Mouse (Mus musculus) gastrocnemius, adult 2 months (tissue): ENCODE results near the gene Tmem56. TPM values are rescaled to one million over a fixed set of nuclear protein-coding genes. Genes with fewer than 3 reads are reported as not detected.

ENCODE experiments used
- DNase-seq: peaks from one replicate; pipeline ENCODE4 v3.0.0; 2022
- H3K27ac ChIP-seq: fragments of 200-600 bp; 2 replicates; pipeline ENCODE4 v1.8.1; 2022; ENCODE audit warnings: mild to moderate bottlenecking
- H3K4me3 ChIP-seq: fragments of 200-600 bp; 2 replicates; pipeline ENCODE4 v1.8.1; 2022; ENCODE audit warnings: mild to moderate bottlenecking, moderate library complexity
- CTCF ChIP-seq: fragments of 200-600 bp; IDR thresholded peaks from 2 replicates; pipeline ENCODE4 v1.8.1; 2022; ENCODE audit warnings: antibody characterized with exemption, mild to moderate bottlenecking, moderate library complexity
- intact Hi-C: fragments of 180-260 bp; cut with DNase I; formaldehyde crosslinking; loops from one replicate; pipeline ENCODE4 v1.15.1; 2025
- total RNA-seq, 2 experiments: library from RNA; stranded (reverse); gene quantifications; 2 replicates each; pipeline ENCODE4 v1.2.3; 2021

Gene Tmem56
- total RNA-seq, 2 experiments from 2014 or later, result 44.5 to 47.4 TPM

DNA sequence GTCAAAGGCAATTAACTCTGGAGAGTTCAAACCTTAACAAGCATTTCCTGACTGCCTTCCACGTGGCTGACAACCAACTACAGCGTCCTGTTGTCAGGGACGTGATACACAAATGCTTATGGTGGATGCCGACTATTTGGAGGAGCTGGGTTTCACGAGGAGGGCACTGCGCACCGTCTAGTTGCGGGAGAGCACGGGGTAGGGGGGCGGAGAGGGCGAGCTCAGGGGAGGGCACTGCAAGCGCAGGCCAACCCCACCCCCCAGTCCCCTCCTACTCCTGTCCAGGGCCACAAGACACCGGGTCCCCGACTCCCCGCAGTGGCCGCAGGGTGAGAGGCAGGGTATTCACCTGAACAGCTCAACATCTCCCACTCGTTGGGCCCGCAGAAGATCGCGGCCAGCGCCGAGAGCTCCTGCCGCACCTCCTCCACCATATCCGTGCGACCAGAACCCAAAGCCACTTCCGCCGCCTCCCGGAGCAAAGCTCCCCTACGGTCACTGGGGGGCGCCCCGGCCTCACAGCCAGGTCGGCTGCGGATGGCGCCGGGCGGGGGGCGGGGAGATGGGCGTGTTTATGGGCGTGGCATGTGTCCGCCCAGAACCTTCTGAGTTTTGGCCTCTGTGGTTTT lies 111.5 kb downstream of the Tmem56 start, which contains the start of gene Rwdd3:
Gene Rwdd3 (minus strand): TSS at position 453 of the 629 bp plus-strand sequence.
- peak within 1 kb of the TSS; percentile 86 for H3K27ac ChIP-seq
- intact Hi-C loops, result loop anchor here (2.0 to 5.0 kb wide), 4 partner anchors 91 to 329 kb away; no protein-coding TSS in a partner anchor
- H3K4me3 ChIP-seq, result peak within 1 kb of the TSS; percentile 90
- peak; percentile 93 for DNase-seq
- TF ChIP-seq CTCF, result peak; percentile 98

DNA sequence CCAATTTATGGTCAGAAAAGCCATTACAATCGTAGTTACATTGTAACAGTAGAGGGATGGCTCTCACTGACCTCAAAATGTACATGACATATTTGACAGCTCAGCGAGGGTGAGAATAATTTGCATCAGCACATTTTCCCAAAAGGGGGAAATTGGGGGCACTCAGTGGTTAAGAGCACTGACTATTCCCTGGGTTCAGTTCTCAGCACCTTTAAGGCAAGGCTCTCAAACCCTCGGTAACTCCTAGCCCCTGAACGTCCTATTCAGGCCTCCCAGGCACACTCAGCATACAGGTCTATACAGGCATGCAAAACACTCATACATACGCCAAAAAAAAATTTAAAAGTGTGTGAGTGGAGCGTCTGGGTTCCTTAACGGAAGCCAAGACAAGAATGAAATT lies 112.3 kb downstream of the Tmem56 start:
- DNase-seq, result no peak
- peak overlapping the region; percentile 90 for H3K4me3 ChIP-seq
- TF ChIP-seq CTCF, result no peak
- intact Hi-C loops, result loop anchor here (2.0 to 5.0 kb wide), 4 partner anchors 92 to 330 kb away; no protein-coding TSS in a partner anchor
- no peak overlapping the region for H3K27ac ChIP-seq

DNA sequence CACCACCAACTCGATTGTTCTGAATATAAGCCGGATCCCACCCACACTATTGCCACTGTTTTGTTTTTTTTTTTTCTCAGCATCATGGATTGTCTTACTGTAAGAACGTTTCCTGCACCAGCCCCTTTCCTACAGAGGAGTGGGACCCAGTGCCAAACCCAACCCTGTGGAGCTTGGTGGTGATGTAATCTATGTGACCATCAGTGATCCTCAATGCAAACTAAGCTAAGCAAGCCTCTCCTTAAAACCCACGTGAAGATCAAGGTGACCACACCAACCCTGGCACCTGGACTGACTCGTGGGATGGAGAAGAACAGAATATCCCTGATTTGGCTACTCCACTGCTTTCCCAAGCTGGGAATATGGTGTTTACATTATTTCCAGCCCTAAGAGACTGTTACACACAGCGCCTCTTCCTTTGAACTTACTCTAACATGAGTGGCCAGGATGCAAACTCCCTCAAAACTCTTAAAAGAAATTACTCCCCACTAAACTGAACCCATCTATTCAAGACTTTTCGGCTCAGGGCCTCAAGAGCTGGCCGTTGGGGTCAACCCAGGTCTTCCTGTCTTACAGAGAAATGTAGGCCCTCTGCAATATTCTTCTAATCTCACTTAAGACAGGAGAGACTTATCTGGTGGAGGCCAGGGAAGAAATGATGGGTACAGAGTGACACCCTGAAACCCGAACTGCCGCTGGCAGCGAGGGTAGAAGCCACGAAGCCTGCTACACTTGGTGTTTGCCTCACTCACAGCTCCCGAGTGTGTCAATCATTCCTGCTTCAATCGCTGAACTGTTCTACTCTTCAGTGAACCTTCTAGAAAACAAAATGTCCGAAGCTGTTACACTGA lies 113.6 kb downstream of the Tmem56 start:
- Histone ChIP-seq H3K27ac (no peak overlapping the region), H3K4me3 (no peak overlapping the region)
- no peak for TF ChIP-seq CTCF
- no peak for DNase-seq
- intact Hi-C loops, result no loop called here

DNA sequence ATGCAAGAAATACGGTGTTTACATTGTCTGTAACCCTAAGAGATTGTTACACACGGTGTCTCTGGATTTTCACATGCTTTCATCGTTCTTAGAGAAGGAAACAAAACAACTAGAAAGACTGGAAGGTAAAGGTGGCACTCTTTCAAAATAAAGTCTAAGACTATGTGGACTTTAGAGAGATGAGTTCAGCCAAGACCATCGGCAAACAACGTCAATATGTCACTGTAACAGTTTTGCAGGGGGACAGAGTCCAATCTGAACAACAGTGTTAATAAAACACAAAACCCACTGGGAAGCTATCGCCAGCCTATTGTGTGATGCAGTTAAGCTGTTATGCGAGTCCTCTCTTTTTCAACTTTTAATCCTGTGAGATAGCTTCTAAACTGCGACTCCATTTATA lies 114.3 kb downstream of the Tmem56 start:
- no peak for DNase-seq
- intact Hi-C loops, result no loop called here
- no peak overlapping the region for H3K4me3 ChIP-seq

DNA sequence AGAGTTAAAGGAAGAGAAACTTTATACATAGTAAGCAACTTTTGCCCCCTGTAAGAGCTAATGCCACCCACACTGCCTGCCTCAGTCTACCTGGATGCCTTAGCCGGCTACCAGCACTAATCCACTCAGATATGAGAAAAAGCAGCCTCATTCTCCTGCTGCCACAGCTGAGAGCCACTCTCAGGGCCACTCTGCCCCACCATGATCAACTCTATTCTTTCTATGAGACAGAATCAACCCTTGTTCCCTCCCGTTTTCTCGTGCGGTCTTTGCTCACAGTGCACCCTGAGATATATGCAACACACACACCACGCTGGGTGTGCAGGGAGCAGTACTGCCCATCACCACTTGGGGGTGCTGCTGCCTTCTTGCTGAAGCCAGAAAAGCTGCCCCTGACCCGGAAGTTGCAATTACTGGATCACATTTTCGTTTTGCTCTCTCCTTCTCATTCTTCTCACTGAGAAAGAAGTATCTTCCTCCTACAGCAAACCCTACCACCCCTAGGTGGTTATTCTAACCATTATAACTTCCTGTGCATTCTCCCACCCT lies 119.6 kb downstream of the Tmem56 start:
- peak; percentile 85 for TF ChIP-seq CTCF

More for the DNA sequence above, 114.3 kb downstream of the Tmem56 start:
- H3K27ac ChIP-seq, result no peak overlapping the region
- TF ChIP-seq CTCF, result no peak

DNA sequence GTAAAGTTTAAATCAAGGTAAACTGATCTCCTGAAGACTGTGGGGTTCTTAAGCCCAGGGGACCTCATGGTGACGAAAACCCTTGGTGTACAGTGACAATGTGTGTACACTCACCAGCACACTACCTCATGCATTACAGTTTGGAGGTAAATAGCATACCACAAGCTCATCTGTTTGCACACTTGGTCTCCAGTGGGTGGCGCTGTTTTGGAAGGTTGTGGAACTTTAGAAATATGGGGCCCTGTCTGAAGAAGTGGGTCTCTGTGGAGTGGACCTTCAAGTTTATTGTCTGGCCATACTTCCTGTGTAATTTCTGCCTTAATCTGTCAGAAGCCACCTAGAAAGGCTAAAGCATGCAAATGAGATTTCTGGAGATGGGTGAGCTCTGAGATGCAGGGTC lies 121.2 kb downstream of the Tmem56 start:
- peak; percentile 41 for TF ChIP-seq CTCF
- no peak overlapping the region for H3K27ac ChIP-seq
- DNase-seq, result no peak
- intact Hi-C loops, result no loop called here
- no peak overlapping the region for H3K4me3 ChIP-seq

More for the DNA sequence above, 119.6 kb downstream of the Tmem56 start:
- Histone ChIP-seq H3K4me3 (no peak overlapping the region), H3K27ac (no peak overlapping the region)
- intact Hi-C loops, result no loop called here
- peak; percentile 73 for DNase-seq

DNA sequence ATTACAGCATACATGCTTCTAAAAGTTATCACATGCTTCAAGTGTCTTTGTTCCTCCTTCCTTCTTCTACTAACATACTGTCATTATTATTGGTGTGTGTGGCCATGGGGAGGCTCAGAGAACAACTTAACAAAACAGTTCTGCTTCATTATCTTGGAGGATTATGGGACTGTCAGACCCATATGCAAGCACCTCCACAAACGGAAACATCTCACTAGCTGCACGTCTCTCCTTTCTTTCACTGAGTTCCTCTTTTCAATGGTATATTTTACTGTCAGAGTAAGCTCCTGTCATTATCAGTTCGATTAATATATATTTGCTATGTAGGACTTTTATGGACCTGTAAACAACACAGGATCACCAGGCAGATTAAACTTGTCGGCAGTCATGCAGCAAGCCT lies 122.5 kb downstream of the Tmem56 start:
- intact Hi-C loops, result no loop called here
- Histone ChIP-seq H3K4me3 (no peak overlapping the region), H3K27ac (no peak overlapping the region)
- no peak for DNase-seq
- TF ChIP-seq CTCF, result no peak

DNA sequence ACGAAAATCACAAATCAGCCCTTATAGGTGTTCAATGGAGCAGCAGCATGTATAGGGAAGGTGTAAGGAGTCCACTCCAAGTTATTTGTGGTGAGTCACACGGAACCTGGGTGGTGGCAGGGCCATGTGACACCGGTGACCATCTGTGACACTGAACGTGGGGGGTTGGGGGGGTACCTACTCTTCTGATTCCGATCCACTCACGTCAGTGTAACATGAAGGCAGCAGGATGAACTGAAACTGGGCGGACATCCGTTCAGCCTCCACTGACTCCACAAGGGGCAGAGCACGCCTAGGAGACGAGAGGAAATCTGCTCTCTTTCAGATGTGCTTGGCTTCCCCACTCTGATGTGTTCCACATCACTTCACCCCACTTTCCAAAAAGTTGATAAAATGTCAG lies 123.3 kb downstream of the Tmem56 start:
- Histone ChIP-seq H3K4me3 (no peak overlapping the region), H3K27ac (no peak overlapping the region)
- DNase-seq, result no peak
- intact Hi-C loops, result no loop called here
- TF ChIP-seq CTCF, result no peak

DNA sequence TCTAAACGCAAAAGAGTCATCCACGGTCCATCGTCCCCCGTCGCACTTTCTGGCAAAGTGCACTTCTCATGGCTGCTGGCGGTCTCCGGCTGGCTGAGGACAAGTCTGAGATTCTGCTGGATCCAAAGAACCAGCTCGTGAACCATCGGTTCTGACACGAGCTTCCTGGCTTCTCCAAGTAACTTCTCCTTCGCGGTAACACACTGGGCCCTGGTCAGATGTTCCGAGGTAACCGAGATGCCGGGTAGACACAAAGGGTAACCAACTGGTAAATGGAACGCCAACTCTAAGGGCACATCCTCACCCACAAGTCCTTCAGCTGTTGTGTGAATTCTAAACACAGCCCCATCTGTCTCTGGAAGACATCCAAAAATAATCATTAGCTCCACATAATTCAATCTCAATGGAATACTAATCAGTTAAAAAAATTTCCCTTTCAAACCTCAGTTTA lies 124.0 kb downstream of the Tmem56 start:
- intact Hi-C loops, result no loop called here
- no peak overlapping the region for H3K27ac ChIP-seq

DNA sequence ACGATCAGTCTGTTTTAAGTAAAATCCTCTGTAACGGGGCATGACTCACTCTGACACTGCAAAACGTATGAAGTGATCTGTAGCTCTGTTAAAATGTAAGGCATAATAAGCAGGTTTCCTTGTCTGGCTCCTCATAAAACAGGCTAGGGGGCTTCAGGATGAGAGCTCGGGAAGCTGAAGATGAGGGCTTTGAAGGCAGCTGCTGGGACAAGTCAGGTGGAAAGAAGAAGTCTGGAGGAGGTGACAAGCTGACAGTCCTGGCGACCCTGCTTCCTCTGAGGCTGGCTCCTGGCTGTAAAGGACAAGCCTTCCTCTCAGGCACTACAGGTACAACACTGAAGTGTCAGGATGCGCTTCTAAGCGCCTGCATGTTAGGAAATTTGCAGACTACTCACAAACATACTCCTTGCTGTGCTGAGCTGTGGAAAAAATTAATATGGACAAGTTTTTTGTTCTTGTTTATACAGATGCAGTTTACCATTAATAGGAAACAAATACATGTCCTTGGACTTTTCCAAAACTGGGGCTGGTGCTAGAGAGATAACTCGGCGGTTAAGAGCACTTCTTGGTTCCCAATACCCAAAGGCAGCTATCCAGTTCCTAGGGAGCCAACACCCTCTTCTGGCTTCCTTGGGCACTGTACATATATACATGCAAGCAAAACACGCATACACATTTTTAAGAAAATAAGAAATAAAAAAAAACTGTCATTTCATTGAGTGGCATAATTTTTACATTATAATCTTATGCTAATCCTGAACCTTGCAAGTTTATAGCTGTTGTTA lies 125.2 kb downstream of the Tmem56 start:
- intact Hi-C loops, result no loop called here
- Histone ChIP-seq H3K27ac (no peak overlapping the region), H3K4me3 (no peak overlapping the region)
- no peak for TF ChIP-seq CTCF
- DNase-seq, result no peak

More for the DNA sequence above, 124.0 kb downstream of the Tmem56 start:
- DNase-seq, result no peak
- H3K4me3 ChIP-seq, result no peak overlapping the region
- no peak for TF ChIP-seq CTCF

DNA sequence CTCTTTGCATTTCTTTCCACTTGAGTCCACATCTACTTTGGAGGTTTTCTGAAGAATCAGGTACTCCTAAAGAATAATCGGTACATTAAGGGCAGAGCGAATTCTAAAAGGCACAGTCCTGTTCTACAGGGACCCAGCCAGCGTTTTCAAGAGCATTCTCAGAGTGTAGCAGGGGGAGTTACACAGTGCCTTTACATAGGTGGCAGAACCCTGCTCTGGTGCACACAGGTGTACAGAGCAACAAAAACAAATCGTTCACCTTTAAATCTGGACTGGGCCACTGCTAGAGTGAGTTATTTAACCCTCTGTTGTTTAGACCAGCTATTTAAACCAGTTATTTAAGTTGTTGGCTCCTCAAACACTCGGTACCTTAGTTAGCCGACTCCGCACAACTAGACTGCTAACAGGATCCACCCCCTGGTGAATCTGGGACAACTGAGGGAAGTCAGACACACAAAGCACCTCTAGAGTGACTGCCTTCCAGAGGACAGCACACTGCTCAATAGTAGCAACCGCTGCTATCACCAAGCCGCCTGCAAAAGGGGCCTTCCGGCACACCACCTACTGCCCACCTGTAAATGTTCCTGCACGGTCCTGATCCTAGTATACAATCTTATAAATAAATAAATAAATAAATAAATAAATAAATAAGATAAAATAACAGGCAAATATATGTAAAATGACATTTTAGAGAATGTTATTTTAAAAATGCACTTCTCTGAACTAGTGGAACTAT lies 126.3 kb downstream of the Tmem56 start:
- no peak for DNase-seq
- intact Hi-C loops, result no loop called here
- H3K27ac ChIP-seq, result no peak overlapping the region
- no peak for TF ChIP-seq CTCF
- no peak overlapping the region for H3K4me3 ChIP-seq

DNA sequence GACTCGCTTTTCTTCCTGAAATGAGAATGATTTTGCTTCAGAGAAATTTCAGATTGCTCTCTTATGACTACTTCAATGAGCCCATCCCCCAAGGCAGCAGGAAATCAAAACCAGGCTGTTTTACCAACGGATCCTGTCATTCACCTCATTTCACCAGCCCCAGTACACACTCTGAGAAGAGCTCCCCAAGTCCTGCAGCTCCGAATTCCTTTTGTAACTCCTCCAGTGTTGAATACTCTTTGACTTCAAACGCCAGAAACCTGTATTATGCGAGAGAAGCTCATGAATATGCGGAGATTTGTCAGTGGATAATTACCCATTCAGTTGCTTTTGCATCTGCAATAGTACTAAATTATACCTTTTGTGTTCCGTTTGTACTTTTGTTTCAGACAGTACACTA lies 126.9 kb downstream of the Tmem56 start:
- Histone ChIP-seq H3K27ac (no peak overlapping the region), H3K4me3 (no peak overlapping the region)
- intact Hi-C loops, result no loop called here
- no peak for DNase-seq
- TF ChIP-seq CTCF, result no peak

Other genes starting within 250 kb of the Tmem56 start
- 1 to 10 TPM; 2.0 to 2.5 TPM for gene Rwdd3, start 111.4 kb downstream of the Tmem56 start, total RNA-seq
- gene Alg14, start 8.7 kb upstream of the Tmem56 start, total RNA-seq, result 1 to 10 TPM; 7.5 to 7.7 TPM
- 10 to 100 TPM; 16.5 to 28.2 TPM for gene Cnn3, start 143.4 kb upstream of the Tmem56 start, total RNA-seq
- not detected for gene Slc44a3, start 249.3 kb upstream of the Tmem56 start, total RNA-seq